Mouse (Mus musculus) G1E (cell line): ENCODE data around the gene Lemd1.

Experiments used
- CTCF ChIP-seq: IDR thresholded peaks from 2 replicates; pipeline ENCODE4 v1.5.1; 2012; ENCODE audit warnings: low read depth, low read length, inconsistent platforms, mixed read lengths
- GATA1 ChIP-seq: IDR thresholded peaks from 2 replicates; pipeline ENCODE4 v1.6.1; 2012; ENCODE audit warnings: borderline replicate concordance, low read length, inconsistent platforms, mixed read lengths
- GATA2 ChIP-seq: IDR thresholded peaks from 2 replicates; pipeline ENCODE4 v1.6.1; 2012; ENCODE audit warnings: low read depth, low read length, inconsistent platforms, borderline replicate concordance
- POLR2AphosphoS5 ChIP-seq: IDR thresholded peaks from 2 replicates; pipeline ENCODE4 v1.6.1; 2012; ENCODE audit warnings: low read depth, low read length, inconsistent platforms; ENCODE audit not compliant: insufficient replicate concordance
- TAL1 ChIP-seq: conservative IDR thresholded peaks from 2 replicates; pipeline ENCODE4 v1.6.1; 2012; ENCODE audit warnings: low read depth, low read length, inconsistent platforms, mixed read lengths

- TF ChIP-seq CTCF (no peak), GATA2 (no peak), GATA1 (no peak), POLR2AphosphoS5 (no peak), TAL1 (no peak)
Measured at GRCm38 (mm10) chr1:132206828-132207227, 15.6 kb downstream of the Lemd1 start.
